In the genomic region with DNA sequence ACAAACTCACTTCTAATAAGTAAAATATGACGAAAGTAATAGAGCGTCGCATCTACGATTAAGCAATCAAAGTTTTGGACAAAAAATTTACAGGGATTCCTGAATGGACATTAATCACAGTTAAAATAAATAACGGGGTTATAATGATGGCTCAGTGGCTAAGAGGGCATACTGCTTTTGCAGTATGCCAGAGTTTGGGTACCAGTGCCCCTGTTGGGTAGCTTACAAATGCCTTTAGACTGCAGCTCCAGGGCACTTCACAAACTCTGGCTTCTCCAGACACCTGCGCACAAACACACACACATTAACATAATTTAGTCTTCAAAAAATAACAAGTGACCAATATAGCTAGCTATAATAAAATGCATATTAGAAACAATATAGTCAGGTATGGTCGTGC, we compare ENCODE assay signal across 8 mouse cellular contexts. TPM values are rescaled to one million over a fixed set of nuclear protein-coding genes. Genes with fewer than 3 reads are reported as not detected.
A peak's percentile ranks its signal among the peaks of the same experiment; 100 is the strongest.
DNase-seq lines count a peak whose midpoint lies in the region; ATAC-seq lines count a peak whose summit lies in the region.

No protein-coding gene starts in this region.

- peak overlapping the region; percentile 100 for H3K27ac ChIP-seq in heart, embryonic 10.5 days
- H3K27ac ChIP-seq in liver, embryonic 13.5 days = no peak overlapping the region

- WGBS in heart, embryonic 10.5 days = 43% methylated on average over 7 of the region's 7 CpGs
- 44% methylated on average over 7 of the region's 7 CpGs for WGBS in liver, embryonic 13.5 days (ENCODE audit: insufficient replicate concordance)

- no peaks in the 10 kb centered on the region for H3K27me3 ChIP-seq in heart, embryonic 10.5 days (ENCODE audit: insufficient read depth, poor library complexity, severe bottlenecking)
- peaks cover 4% of the 10 kb centered on the region for H3K27me3 ChIP-seq in liver, embryonic 13.5 days

- peak overlapping the region; percentile 76 for H3K4me2 ChIP-seq in liver, embryonic 13.5 days

- no peaks in the 10 kb centered on the region for H3K9me3 ChIP-seq in heart, embryonic 10.5 days
- H3K9me3 ChIP-seq in liver, embryonic 13.5 days (replicated peaks) = no peaks in the 10 kb centered on the region

- H3K4me1 ChIP-seq in heart, embryonic 10.5 days = peaks cover 10% of the 10 kb centered on the region
- peaks cover 34% of the 10 kb centered on the region for H3K4me1 ChIP-seq in liver, embryonic 13.5 days (replicated peaks)

- peak overlapping the region; percentile 99 for H3K4me3 ChIP-seq in heart, embryonic 10.5 days
- H3K4me3 ChIP-seq in liver, embryonic 13.5 days (replicated peaks) = peak overlapping the region; percentile 96

- peaks cover 25% of the 10 kb centered on the region for H3K36me3 ChIP-seq in heart, embryonic 10.5 days
- H3K36me3 ChIP-seq in liver, embryonic 13.5 days = peaks cover 25% of the 10 kb centered on the region

- ATAC-seq in liver, embryonic 13.5 days (ENCODE audit: low read depth) = no peak

- no peak for DNase-seq in heart, embryonic 10.5 days (ENCODE audit: low spot score)
- no peak for DNase-seq in heart, postnatal 4 days
- peak; percentile 7 for DNase-seq in thymus, postnatal 14 days
- DNase-seq in thymus, postnatal 0 days (ENCODE audit: low spot score) = no peak
- DNase-seq in liver, embryonic 13.5 days = no peak
- no peak for DNase-seq in adrenal gland, adult 2 months
- DNase-seq in cerebellum, adult 18-20 months = no peak
- no peak for DNase-seq in urinary bladder, postnatal 36 days (ENCODE audit: low spot score in 2 of 2)

- H3K9ac ChIP-seq in liver, embryonic 13.5 days = no peak overlapping the region

RNA-seq across cellular contexts. Expression of a gene that starts 0.4 kb away (rescaled TPM):
- 410 and 449 TPM in 2 replicates for polyA plus RNA-seq in heart, embryonic 10.5 days (2016; fragmentation: Nextera tagmentation; extraction: Ambion mirVana)
- 100 to 1,000 TPM; 299 to 302 TPM for total RNA-seq in heart, postnatal 4 days (2021)
- polyA plus RNA-seq in thymus, postnatal 0 days (2015; fragmentation: Nextera tagmentation; extraction: Ambion mirVana) = 212 and 214 TPM in 2 replicates
- polyA plus RNA-seq in liver, embryonic 13.5 days (2015; fragmentation: Nextera tagmentation; extraction: Ambion mirVana) = 153 and 162 TPM in 2 replicates
- total RNA-seq in adrenal gland, adult 2 months (2021) = 100 to 1,000 TPM; 179 to 202 TPM
- polyA plus RNA-seq in adrenal gland, adult 2 months (2012; rRNA removed) = 1,620 and 2,789 TPM in 2 replicates
